Mouse (Mus musculus): ENCODE results near the gene Slc2a9. TPM values are rescaled to one million over a fixed set of nuclear protein-coding genes. Genes with fewer than 3 reads are reported as not detected.
"Not testable (repeated sequence)": the region's sequence is repeated elsewhere in the genome, so short reads cannot be mapped to it uniquely, and the experiment has no call there.

The Slc2a9 gene
- polyA plus RNA-seq, 1 experiment from 2014 or later = 0.34 TPM

- Histone ChIP-seq H3K27ac (replicated peaks) (peak overlapping the region; percentile 78), H3K4me3 (peak overlapping the region; percentile 45)
These were observed 23.4 kb downstream of the Slc2a9 start for GRCm38 (mm10) chr5:38479545-38479907.

GRCm38 (mm10) chr5:38479027-38479426, 23.9 kb downstream of the Slc2a9 start:
- H3K4me3 ChIP-seq = peak overlapping the region; percentile 45; the same call in 1 of the 2 replicates
- H3K4me1 ChIP-seq = peaks cover 46% of the 10 kb centered on the region
- DNase-seq (ENCODE audit: low spot score) = no peak
- 57% methylated on average over 4 of the region's 4 CpGs for WGBS
- H3K27me3 ChIP-seq (replicated peaks; ENCODE audit: low read depth, poor library complexity, severe bottlenecking) = no peaks in the 10 kb centered on the region
- no peaks in the 10 kb centered on the region for H3K9me3 ChIP-seq
- no peak overlapping the region for H3K27ac ChIP-seq (replicated peaks)
- no peaks in the 10 kb centered on the region for H3K36me3 ChIP-seq (replicated peaks)

More at GRCm38 (mm10) chr5:38479545-38479907, 23.4 kb downstream of the Slc2a9 start:
- DNase-seq (ENCODE audit: low spot score); H3K36me3 ChIP-seq (replicated peaks); H3K27me3 ChIP-seq (replicated peaks; ENCODE audit: low read depth, poor library complexity, severe bottlenecking); H3K9me3 ChIP-seq: not testable (repeated sequence)
- H3K4me1 ChIP-seq = peaks cover 51% of the 10 kb centered on the region

- Histone ChIP-seq H3K4me3 (no peak overlapping the region), H3K27me3 (replicated peaks; ENCODE audit: low read depth, poor library complexity, severe bottlenecking) (no peaks in the 10 kb centered on the region), H3K36me3 (replicated peaks) (no peaks in the 10 kb centered on the region), H3K4me1 (peaks cover 37% of the 10 kb centered on the region), H3K9me3 (no peaks in the 10 kb centered on the region), H3K27ac (replicated peaks) (no peak overlapping the region)
- 87% methylated on average over 7 of the region's 7 CpGs for WGBS
- peak; percentile 46 for DNase-seq (ENCODE audit: low spot score)
These were observed 25.1 kb downstream of the Slc2a9 start for GRCm38 (mm10) chr5:38477731-38478445.

GRCm38 (mm10) chr5:38476861-38477565, 25.9 kb downstream of the Slc2a9 start:
- H3K9me3 ChIP-seq = no peaks in the 10 kb centered on the region
- DNase-seq (ENCODE audit: low spot score) = no peak
- peaks cover 30% of the 10 kb centered on the region for H3K4me1 ChIP-seq
- 89% methylated on average over 25 of the region's 25 CpGs for WGBS
- no peaks in the 10 kb centered on the region for H3K27me3 ChIP-seq (replicated peaks; ENCODE audit: low read depth, poor library complexity, severe bottlenecking)
- H3K4me3 ChIP-seq = no peak overlapping the region
- no peak overlapping the region for H3K27ac ChIP-seq (replicated peaks)
- no peaks in the 10 kb centered on the region for H3K36me3 ChIP-seq (replicated peaks)

- H3K9me3 ChIP-seq = no peaks in the 10 kb centered on the region
- no peaks in the 10 kb centered on the region for H3K36me3 ChIP-seq (replicated peaks)
- 78% methylated on average over 6 of the region's 6 CpGs for WGBS
- H3K4me1 ChIP-seq = no peaks in the 10 kb centered on the region
- no peak overlapping the region for H3K4me3 ChIP-seq
- H3K27ac ChIP-seq (replicated peaks) = no peak overlapping the region
- no peaks in the 10 kb centered on the region for H3K27me3 ChIP-seq (replicated peaks; ENCODE audit: low read depth, poor library complexity, severe bottlenecking)
- DNase-seq (ENCODE audit: low spot score) = no peak
These were observed 32.1 kb downstream of the Slc2a9 start for GRCm38 (mm10) chr5:38470881-38471280.

GRCm38 (mm10) chr5:38469891-38470578, 32.9 kb downstream of the Slc2a9 start:
- Histone ChIP-seq H3K9me3 (no peaks in the 10 kb centered on the region), H3K4me1 (no peaks in the 10 kb centered on the region), H3K27me3 (replicated peaks; ENCODE audit: low read depth, poor library complexity, severe bottlenecking) (no peaks in the 10 kb centered on the region), H3K27ac (replicated peaks) (no peak overlapping the region), H3K36me3 (replicated peaks) (no peaks in the 10 kb centered on the region), H3K4me3 (no peak overlapping the region)
- DNase-seq (ENCODE audit: low spot score) = peak; percentile 88
- WGBS = 20% methylated on average over 5 of the region's 5 CpGs

- no peaks in the 10 kb centered on the region for H3K36me3 ChIP-seq (replicated peaks)
These were observed 36.3 kb downstream of the Slc2a9 start for GRCm38 (mm10) chr5:38466569-38467110.

GRCm38 (mm10) chr5:38461261-38461660, 41.7 kb downstream of the Slc2a9 start:
- Histone ChIP-seq H3K36me3 (replicated peaks) (no peaks in the 10 kb centered on the region), H3K4me3 (no peak overlapping the region), H3K27me3 (replicated peaks; ENCODE audit: low read depth, poor library complexity, severe bottlenecking) (no peaks in the 10 kb centered on the region), H3K27ac (replicated peaks) (no peak overlapping the region), H3K4me1 (no peaks in the 10 kb centered on the region), H3K9me3 (no peaks in the 10 kb centered on the region)
- no peak for DNase-seq (ENCODE audit: low spot score)
- WGBS = 87% methylated on average over 5 of the region's 5 CpGs

More at GRCm38 (mm10) chr5:38466569-38467110, 36.3 kb downstream of the Slc2a9 start:
- no peak overlapping the region for H3K4me3 ChIP-seq
- H3K9me3 ChIP-seq = no peaks in the 10 kb centered on the region
- H3K27me3 ChIP-seq (replicated peaks; ENCODE audit: low read depth, poor library complexity, severe bottlenecking) = no peaks in the 10 kb centered on the region
- WGBS = 85% methylated on average over 5 of the region's 5 CpGs
- no peaks in the 10 kb centered on the region for H3K4me1 ChIP-seq
- no peak for DNase-seq (ENCODE audit: low spot score)
- H3K27ac ChIP-seq (replicated peaks) = no peak overlapping the region

GRCm38 (mm10) chr5:38450936-38451335, 52.0 kb downstream of the Slc2a9 start:
- Histone ChIP-seq H3K4me1 (no peaks in the 10 kb centered on the region), H3K36me3 (replicated peaks) (no peaks in the 10 kb centered on the region), H3K9me3 (no peaks in the 10 kb centered on the region), H3K27ac (replicated peaks) (no peak overlapping the region), H3K4me3 (no peak overlapping the region), H3K27me3 (replicated peaks; ENCODE audit: low read depth, poor library complexity, severe bottlenecking) (no peaks in the 10 kb centered on the region)
- 84% methylated on average over 3 of the region's 3 CpGs for WGBS
- DNase-seq (ENCODE audit: low spot score) = no peak

- H3K9me3 ChIP-seq = no peaks in the 10 kb centered on the region
- WGBS = 82% methylated on average over 8 of the region's 8 CpGs
- H3K27me3 ChIP-seq (replicated peaks; ENCODE audit: low read depth, poor library complexity, severe bottlenecking) = no peaks in the 10 kb centered on the region
- H3K4me3 ChIP-seq = no peak overlapping the region
- no peak overlapping the region for H3K27ac ChIP-seq (replicated peaks)
- DNase-seq (ENCODE audit: low spot score) = no peak
- H3K36me3 ChIP-seq (replicated peaks) = no peaks in the 10 kb centered on the region
- H3K4me1 ChIP-seq = no peaks in the 10 kb centered on the region
These were observed 53.3 kb downstream of the Slc2a9 start for GRCm38 (mm10) chr5:38449607-38450006.

GRCm38 (mm10) chr5:38448121-38448520, 54.8 kb downstream of the Slc2a9 start:
- 97% methylated on average over 3 of the region's 3 CpGs for WGBS
- Histone ChIP-seq H3K36me3 (replicated peaks) (no peaks in the 10 kb centered on the region), H3K4me1 (no peaks in the 10 kb centered on the region), H3K4me3 (no peak overlapping the region), H3K9me3 (no peaks in the 10 kb centered on the region), H3K27me3 (replicated peaks; ENCODE audit: low read depth, poor library complexity, severe bottlenecking) (no peaks in the 10 kb centered on the region), H3K27ac (replicated peaks) (no peak overlapping the region)
- DNase-seq (ENCODE audit: low spot score) = no peak

- H3K4me1 ChIP-seq = no peaks in the 10 kb centered on the region
- no peaks in the 10 kb centered on the region for H3K36me3 ChIP-seq (replicated peaks)
- 73% methylated on average over 14 of the region's 14 CpGs for WGBS
These were observed 56.5 kb downstream of the Slc2a9 start for GRCm38 (mm10) chr5:38446316-38446975.

More at GRCm38 (mm10) chr5:38446316-38446975, 56.5 kb downstream of the Slc2a9 start:
- Histone ChIP-seq H3K9me3 (no peaks in the 10 kb centered on the region), H3K4me3 (no peak overlapping the region), H3K27ac (replicated peaks) (no peak overlapping the region), H3K27me3 (replicated peaks; ENCODE audit: low read depth, poor library complexity, severe bottlenecking) (no peaks in the 10 kb centered on the region)
- DNase-seq (ENCODE audit: low spot score) = no peak

All from embryonic facial prominence, embryonic 10.5 days (tissue).